Mouse (Mus musculus) cerebellum, postnatal 36 days (tissue): ENCODE results near the gene Ccdc65.
A peak's percentile ranks its signal among the peaks of the same experiment; 100 is the strongest.

Experiments used
- DNase-seq, 2 experiments: peaks; one replicate each; pipeline ENCODE4 v3.0.0; 2021 to 2022; ENCODE audit warnings: mixed read lengths in 2 of 2

Ccdc65 gene

GRCm38 (mm10) chr15:98707766-98708372 is at the start of gene Ccdc65:
Gene Ccdc65, plus strand, starts transcription at chr15:98708207.
- DNase-seq: peak; percentile 84 to 87

GRCm38 (mm10) chr15:98662198-98662566 is 45.8 kb upstream of the Ccdc65 start:
- no peak for DNase-seq

- peak; percentile 95 for DNase-seq
These were observed 45.2 kb upstream of the Ccdc65 start, which contains the start of gene Ddx23 for GRCm38 (mm10) chr15:98662567-98663545. Gene Ddx23, minus strand, starts transcription at chr15:98662894.

- DNase-seq: no peak
These were observed 43.7 kb upstream of the Ccdc65 start for GRCm38 (mm10) chr15:98664042-98664907.

DNA sequence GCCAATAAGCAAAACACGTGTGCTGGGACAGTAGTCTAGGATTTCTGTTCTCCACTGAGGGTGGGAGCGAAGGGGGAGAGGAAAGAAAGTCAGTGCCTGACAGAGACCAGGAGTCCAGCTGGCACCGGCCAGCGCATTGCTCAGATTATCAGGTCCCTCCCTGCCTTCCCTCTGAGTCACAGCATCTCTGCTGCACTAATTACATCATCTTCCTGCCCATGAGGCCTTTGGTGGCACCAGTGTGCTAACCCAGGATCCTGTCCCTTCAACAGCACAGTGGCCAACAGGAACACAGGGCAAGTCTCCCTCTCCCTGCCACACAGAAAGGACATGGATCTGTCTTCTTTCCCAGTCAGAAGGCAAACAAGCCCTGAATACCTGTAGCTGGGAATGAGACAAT is 35.4 kb upstream of the Ccdc65 start:
- DNase-seq: no peak

GRCm38 (mm10) chr15:98673732-98674131 is 34.3 kb upstream of the Ccdc65 start:
- DNase-seq: no peak

GRCm38 (mm10) chr15:98674284-98674993 is 33.6 kb upstream of the Ccdc65 start:
- no peak for DNase-seq

GRCm38 (mm10) chr15:98674994-98675545 is 32.9 kb upstream of the Ccdc65 start:
- no peak for DNase-seq

GRCm38 (mm10) chr15:98675634-98676250 is 32.3 kb upstream of the Ccdc65 start:
- DNase-seq: no peak

DNA sequence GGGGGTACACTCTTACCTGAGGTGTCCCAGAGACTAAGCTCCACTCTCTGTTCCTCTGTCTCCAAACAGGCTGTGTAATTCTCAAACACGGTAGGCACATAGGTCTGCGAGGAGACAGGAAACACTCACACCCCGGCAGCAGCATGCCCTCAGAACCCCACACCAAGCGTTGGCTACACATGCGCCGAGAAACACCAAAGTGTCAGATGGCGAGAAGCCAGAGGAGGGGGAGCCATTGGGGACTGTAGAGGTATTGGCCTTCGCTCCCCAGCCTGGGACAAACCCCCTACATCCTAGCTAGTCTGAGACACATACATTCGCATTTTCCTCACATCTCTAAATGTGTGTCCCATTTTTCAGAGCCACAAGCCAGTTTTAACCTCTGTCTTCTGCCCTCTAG is 31.5 kb upstream of the Ccdc65 start:
- DNase-seq: peak; percentile 51 to 53

DNA sequence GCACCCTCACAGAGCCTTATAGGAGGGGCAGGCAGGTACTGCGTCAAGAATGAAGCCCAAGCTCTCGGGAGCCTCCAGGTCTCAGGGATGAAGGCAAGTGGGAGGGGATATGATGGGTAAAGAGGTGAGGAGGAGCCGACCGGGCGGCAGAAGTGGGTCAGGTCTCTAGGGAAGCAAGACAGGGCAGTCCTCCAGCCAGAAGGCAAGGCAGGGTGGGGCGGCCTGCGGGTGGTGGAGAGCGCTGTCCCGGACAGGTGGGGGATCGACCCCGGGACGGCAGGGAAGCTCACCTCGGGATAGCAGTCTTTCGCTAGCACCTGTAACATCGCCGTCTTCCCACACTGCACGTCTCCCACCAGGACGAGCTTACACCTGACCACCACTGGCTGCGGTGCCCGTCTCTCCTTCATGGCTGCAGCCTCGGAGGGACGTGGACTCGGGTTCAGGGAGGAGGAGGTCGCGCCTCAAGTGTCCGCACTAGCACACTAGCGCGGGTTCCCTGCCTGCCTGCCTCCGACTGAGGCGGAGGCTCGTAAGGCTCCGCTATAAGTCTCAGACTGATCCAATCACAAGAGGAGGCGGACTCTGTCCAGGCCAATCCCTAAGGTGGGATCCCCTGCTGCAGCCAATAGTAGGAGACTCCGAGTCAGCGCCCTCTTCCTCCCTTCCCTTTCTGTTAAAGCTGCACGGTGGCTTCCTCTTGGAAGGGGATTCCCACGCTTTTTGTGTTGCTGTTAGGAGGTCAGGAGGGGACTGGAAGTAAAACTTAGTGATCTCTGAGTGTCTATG is 30.9 kb upstream of the Ccdc65 start, which contains the start of gene Rnd1:
Rnd1 (minus strand) TSS at position 522 of the 789 bp plus-strand sequence.
- DNase-seq: peak; percentile 92 to 93

DNA sequence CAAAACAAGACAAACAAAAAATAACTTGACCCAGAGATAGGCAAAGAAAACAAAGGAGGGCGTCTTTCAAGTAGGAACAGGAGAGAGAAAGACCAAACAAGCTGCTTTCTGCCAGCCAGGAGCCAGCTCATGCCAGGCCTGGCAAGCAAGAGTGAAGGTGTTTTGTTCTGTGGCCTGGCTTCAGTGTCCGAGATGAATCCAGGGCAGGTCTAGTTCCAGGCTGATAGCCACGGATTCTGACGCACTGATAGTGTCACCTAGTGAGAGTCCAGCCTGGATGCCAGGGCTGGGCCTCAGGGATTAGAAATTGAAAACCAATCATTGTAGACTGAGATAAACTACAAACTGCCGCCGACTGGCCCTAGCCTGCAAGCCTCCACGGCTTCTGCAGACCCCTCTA is 30.0 kb upstream of the Ccdc65 start:
- no peak for DNase-seq

DNA sequence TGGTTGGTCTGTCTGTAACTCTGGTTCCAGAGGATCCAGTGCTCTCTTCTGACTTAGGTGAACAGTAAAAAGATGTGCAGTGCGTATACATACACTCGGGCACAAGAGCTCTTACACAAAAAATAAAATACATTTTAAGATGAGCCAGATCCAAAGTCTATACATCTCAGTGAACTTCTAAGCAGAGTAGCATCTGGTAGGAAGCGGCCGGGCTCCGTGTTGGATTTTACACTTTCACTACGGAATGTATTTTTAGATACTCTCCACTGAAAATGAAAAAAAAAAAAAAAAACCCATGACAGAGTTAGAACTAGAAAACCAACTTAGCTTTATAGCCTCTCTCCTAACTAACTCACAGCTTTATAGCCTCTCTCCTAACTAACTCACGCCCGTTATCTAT is 27.3 kb upstream of the Ccdc65 start:
- no peak for DNase-seq

DNA sequence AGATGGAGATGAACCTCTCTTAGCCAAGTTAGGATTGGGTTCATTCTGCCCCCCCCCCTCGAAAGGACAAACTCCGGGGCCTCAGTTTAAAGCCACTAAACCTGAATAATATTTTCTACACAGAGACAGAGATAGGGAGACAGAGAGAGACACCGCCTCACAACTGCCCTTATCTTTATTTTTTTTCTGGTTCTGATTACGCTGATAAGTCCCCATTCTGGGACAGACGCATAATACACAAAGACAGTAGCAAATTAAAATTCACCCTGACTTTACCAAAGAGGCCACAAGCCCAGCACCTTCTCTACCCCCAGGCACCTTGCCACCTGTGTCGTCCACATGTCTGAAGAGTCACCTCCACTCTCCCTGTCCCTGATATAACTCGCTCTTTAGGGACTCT is 26.4 kb upstream of the Ccdc65 start:
- no peak for DNase-seq

GRCm38 (mm10) chr15:98683177-98683576 is 24.8 kb upstream of the Ccdc65 start:
- DNase-seq: no peak

- DNase-seq: no peak
These were observed 24.3 kb upstream of the Ccdc65 start for GRCm38 (mm10) chr15:98683746-98684145.

GRCm38 (mm10) chr15:98685926-98686325 is 22.1 kb upstream of the Ccdc65 start:
- DNase-seq: no peak

GRCm38 (mm10) chr15:98689682-98690081 is 18.3 kb upstream of the Ccdc65 start:
- DNase-seq: no peak

DNA sequence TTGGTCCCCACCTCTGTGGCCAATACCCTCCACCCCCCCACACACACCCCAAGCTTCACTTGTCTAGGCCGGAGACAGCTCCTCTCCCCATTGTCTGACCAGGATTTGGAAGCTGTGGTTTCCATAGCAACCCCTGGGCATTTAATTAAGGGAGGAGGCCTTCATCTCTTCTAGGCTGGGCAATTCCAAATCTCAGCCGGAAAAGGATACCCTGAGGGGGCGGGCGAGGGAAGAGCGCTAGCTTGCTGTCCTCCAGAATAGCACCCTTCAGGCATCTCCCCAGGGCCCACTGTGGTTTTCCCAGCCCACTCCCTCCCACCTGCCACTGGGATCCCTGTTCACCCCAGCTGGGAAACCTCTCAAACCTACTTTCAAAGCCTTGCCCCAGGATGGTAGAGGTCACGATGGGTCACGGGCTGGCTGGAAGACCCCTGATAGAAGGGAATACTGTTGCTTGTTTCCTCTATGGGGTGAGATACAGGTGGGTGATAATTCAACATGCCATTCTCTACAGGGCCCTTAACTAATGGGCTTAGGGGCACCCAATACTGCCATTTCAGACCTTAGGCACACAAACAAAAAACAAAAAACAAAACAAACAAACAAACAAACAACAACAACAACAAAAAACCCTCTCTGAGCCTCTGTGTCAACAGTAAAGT is 16.4 kb upstream of the Ccdc65 start:
- DNase-seq: no peak

GRCm38 (mm10) chr15:98692171-98692715 is 15.8 kb upstream of the Ccdc65 start:
- DNase-seq: no peak
